Mouse (Mus musculus) ES-Bruce4 (cell line): Measurements from ENCODE around the gene Heatr6.

Experiments
- CTCF ChIP-seq: IDR thresholded peaks from one replicate; pipeline ENCODE4 v1.8.1; 2011; ENCODE audit warnings: low read depth, low read length
- POLR2A ChIP-seq: IDR thresholded peaks from one replicate; pipeline ENCODE4 v1.8.1; 2011; ENCODE audit warnings: low read length; ENCODE audit not compliant: insufficient read depth

DNA sequence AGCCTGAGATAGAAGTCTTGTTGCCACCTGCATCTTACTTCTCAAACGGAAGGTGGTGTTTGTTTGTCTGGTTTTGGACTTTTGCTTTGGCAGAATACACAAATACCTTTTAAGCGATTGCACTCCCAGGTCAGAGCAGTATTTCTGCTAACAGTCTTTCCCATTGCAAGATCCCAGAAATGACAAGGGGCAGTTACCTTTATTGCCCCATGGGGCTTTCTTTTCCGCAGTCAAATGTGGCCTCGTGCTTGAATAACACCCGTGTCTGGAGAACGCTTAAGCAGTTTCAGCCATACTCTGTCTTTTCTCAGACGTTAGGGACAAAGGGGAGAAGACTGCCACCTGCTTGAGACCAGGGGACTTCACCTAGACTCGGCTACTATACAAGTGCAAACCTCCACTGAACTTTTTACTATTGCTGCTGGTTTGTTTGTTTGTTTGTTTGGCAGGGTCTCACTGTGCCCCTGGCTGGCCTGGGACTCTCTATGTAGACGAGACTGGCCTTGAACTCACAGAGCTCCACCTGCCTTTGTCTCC is 65.2 kb downstream of the Heatr6 start:
- no peak for TF ChIP-seq POLR2A
- TF ChIP-seq CTCF: no peak
